Mouse (Mus musculus) myocyte (in vitro differentiated cells): ENCODE data around the gene Lamb1.

Experiments
- POLR2A ChIP-seq: IDR thresholded peaks from one replicate; pipeline ENCODE4 v1.6.1; 2011; ENCODE audit warnings: low read depth, mild to moderate bottlenecking, control low read depth, moderate library complexity; ENCODE audit not compliant: insufficient read length
- TCF12 ChIP-seq: IDR thresholded peaks from one replicate; pipeline ENCODE4 v1.6.1; 2011; ENCODE audit warnings: mild to moderate bottlenecking, control low read depth; ENCODE audit not compliant: poor library complexity, insufficient read depth, severe bottlenecking

DNA sequence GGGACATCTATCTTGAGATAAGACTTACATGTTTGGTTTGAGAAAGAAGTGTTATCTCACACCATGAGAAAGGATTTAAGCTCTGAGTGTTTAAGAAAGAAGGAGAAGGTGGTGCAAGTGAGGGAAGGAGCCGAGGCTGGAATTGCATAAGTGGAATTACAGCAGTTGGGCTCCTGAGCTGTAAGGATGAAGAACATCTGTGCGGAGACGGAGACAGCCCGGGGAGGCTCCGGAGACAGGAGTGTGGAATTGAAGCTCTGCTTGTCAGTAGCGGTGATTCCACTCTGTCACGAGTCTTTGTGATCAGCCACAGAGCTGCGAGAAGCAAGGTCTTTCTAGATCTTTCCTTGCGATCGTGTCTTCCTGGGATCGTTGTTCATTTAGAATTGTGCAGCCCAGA, 30.0 kb downstream of the Lamb1 start:
- TF ChIP-seq TCF12 (no peak), POLR2A (no peak)
